Mouse (Mus musculus): Measurements from ENCODE around the gene Gm9887.
"Not testable (repeated sequence)": the region's sequence is repeated elsewhere in the genome, so short reads cannot be mapped to it uniquely, and the experiment has no call there.

Gm9887 gene

GRCm38 (mm10) chr12:69390000-69390698 is 17.9 kb upstream of the Gm9887 start:
- Histone ChIP-seq H3K36me3 (ENCODE audit: insufficient read depth, low read length) (no peaks in the 10 kb centered on the region), H3K27me3 (ENCODE audit: insufficient read depth, low read length) (no peaks in the 10 kb centered on the region)
- TF ChIP-seq NANOG (IDR thresholded peaks at IDR 0.05; ENCODE audit: borderline replicate concordance, low read length) (no peak), CTCF (conservative IDR thresholded peaks at IDR 0.05; ENCODE audit: low read length) (no peak), POU5F1 (IDR thresholded peaks at IDR 0.05; ENCODE audit: borderline replicate concordance, low read length) (no peak)

GRCm38 (mm10) chr12:69389273-69389938 is 17.1 kb upstream of the Gm9887 start:
- H3K27me3 ChIP-seq (ENCODE audit: insufficient read depth, low read length) = no peaks in the 10 kb centered on the region
- no peaks in the 10 kb centered on the region for H3K36me3 ChIP-seq (ENCODE audit: insufficient read depth, low read length)
- no peak overlapping the region for H3K4me3 ChIP-seq (replicated peaks; ENCODE audit: low read length)
- peaks cover 3% of the 10 kb centered on the region; the same call in 1 of the 2 replicates for H3K9me3 ChIP-seq (ENCODE audit: low read length)
- no peaks in the 10 kb centered on the region; the same call in 1 of the 2 replicates for H3K4me1 ChIP-seq (replicated peaks; ENCODE audit: low read depth, low read length)
- TF ChIP-seq POU5F1 (IDR thresholded peaks at IDR 0.05; ENCODE audit: borderline replicate concordance, low read length) (no peak), CTCF (conservative IDR thresholded peaks at IDR 0.05; ENCODE audit: low read length) (no peak), NANOG (IDR thresholded peaks at IDR 0.05; ENCODE audit: borderline replicate concordance, low read length) (no peak)

More at GRCm38 (mm10) chr12:69390000-69390698, 17.9 kb upstream of the Gm9887 start:
- H3K4me1 ChIP-seq (replicated peaks; ENCODE audit: low read depth, low read length) = no peaks in the 10 kb centered on the region
- no peak overlapping the region for H3K4me3 ChIP-seq (replicated peaks; ENCODE audit: low read length)
- H3K9me3 ChIP-seq (ENCODE audit: low read length) = peaks cover 3% of the 10 kb centered on the region; the same call in 1 of the 2 replicates

GRCm38 (mm10) chr12:69388321-69388869 is 16.1 kb upstream of the Gm9887 start:
- Histone ChIP-seq H3K4me1 (replicated peaks; ENCODE audit: low read depth, low read length) (no peaks in the 10 kb centered on the region; the same call in 1 of the 2 replicates), H3K4me3 (replicated peaks; ENCODE audit: low read length) (no peak overlapping the region), H3K27me3 (ENCODE audit: insufficient read depth, low read length) (no peaks in the 10 kb centered on the region), H3K36me3 (ENCODE audit: insufficient read depth, low read length) (no peaks in the 10 kb centered on the region), H3K9me3 (ENCODE audit: low read length) (peaks cover 3% of the 10 kb centered on the region; the same call in 1 of the 2 replicates)
- TF ChIP-seq NANOG (IDR thresholded peaks at IDR 0.05; ENCODE audit: borderline replicate concordance, low read length) (no peak), POU5F1 (IDR thresholded peaks at IDR 0.05; ENCODE audit: borderline replicate concordance, low read length) (no peak), CTCF (conservative IDR thresholded peaks at IDR 0.05; ENCODE audit: low read length) (no peak)

- H3K4me1 ChIP-seq (replicated peaks; ENCODE audit: low read depth, low read length); H3K36me3 ChIP-seq (ENCODE audit: insufficient read depth, low read length); H3K27me3 ChIP-seq (ENCODE audit: insufficient read depth, low read length); H3K4me3 ChIP-seq (replicated peaks; ENCODE audit: low read length); H3K9me3 ChIP-seq (ENCODE audit: low read length): not testable (repeated sequence)
Observed at GRCm38 (mm10) chr12:69386281-69386732, 14.0 kb upstream of the Gm9887 start.

- H3K9me3 ChIP-seq (ENCODE audit: low read length) = no peaks in the 10 kb centered on the region
- H3K27me3 ChIP-seq (ENCODE audit: insufficient read depth, low read length) = no peaks in the 10 kb centered on the region
- H3K4me3 ChIP-seq (replicated peaks; ENCODE audit: low read length) = no peak overlapping the region
- TF ChIP-seq NANOG (IDR thresholded peaks at IDR 0.05; ENCODE audit: borderline replicate concordance, low read length) (no peak), CTCF (conservative IDR thresholded peaks at IDR 0.05; ENCODE audit: low read length) (no peak), POU5F1 (IDR thresholded peaks at IDR 0.05; ENCODE audit: borderline replicate concordance, low read length) (no peak)
- H3K36me3 ChIP-seq (ENCODE audit: insufficient read depth, low read length) = no peaks in the 10 kb centered on the region
- no peaks in the 10 kb centered on the region; the same call in 1 of the 2 replicates for H3K4me1 ChIP-seq (replicated peaks; ENCODE audit: low read depth, low read length)
Observed at GRCm38 (mm10) chr12:69385542-69386280, 13.5 kb upstream of the Gm9887 start.

GRCm38 (mm10) chr12:69384606-69385005 is 12.3 kb upstream of the Gm9887 start:
- no peak for TF ChIP-seq CTCF (conservative IDR thresholded peaks at IDR 0.05; ENCODE audit: low read length)
- H3K4me3 ChIP-seq (replicated peaks; ENCODE audit: low read length) = no peak overlapping the region

GRCm38 (mm10) chr12:69382880-69383279 is 10.6 kb upstream of the Gm9887 start:
- Histone ChIP-seq H3K4me1 (replicated peaks; ENCODE audit: low read depth, low read length) (peaks cover 4% of the 10 kb centered on the region; the same call in 1 of the 2 replicates), H3K36me3 (ENCODE audit: insufficient read depth, low read length) (peaks cover 6% of the 10 kb centered on the region; the same call in 1 of the 2 replicates), H3K27me3 (ENCODE audit: insufficient read depth, low read length) (no peaks in the 10 kb centered on the region), H3K9me3 (ENCODE audit: low read length) (no peaks in the 10 kb centered on the region), H3K4me3 (replicated peaks; ENCODE audit: low read length) (no peak overlapping the region)
- TF ChIP-seq NANOG (IDR thresholded peaks at IDR 0.05; ENCODE audit: borderline replicate concordance, low read length) (no peak), CTCF (conservative IDR thresholded peaks at IDR 0.05; ENCODE audit: low read length) (no peak), POU5F1 (IDR thresholded peaks at IDR 0.05; ENCODE audit: borderline replicate concordance, low read length) (no peak)

More at GRCm38 (mm10) chr12:69384606-69385005, 12.3 kb upstream of the Gm9887 start:
- Histone ChIP-seq H3K27me3 (ENCODE audit: insufficient read depth, low read length) (no peaks in the 10 kb centered on the region), H3K4me1 (replicated peaks; ENCODE audit: low read depth, low read length) (peaks cover 4% of the 10 kb centered on the region; the same call in 1 of the 2 replicates), H3K9me3 (ENCODE audit: low read length) (no peaks in the 10 kb centered on the region), H3K36me3 (ENCODE audit: insufficient read depth, low read length) (no peaks in the 10 kb centered on the region)

All from E14TG2a.4 (cell line).